Mouse (Mus musculus) heart, postnatal 0 days (tissue): ENCODE data around the gene Rex1bd. TPM values are rescaled to one million over a fixed set of nuclear protein-coding genes. Genes with fewer than 3 reads are reported as not detected.

Source experiments
- ATAC-seq: fragments of 200-750 bp; cut with Nextera tagmentation; 2 replicates; pipeline ENCODE4 v1.8.0; 2017; ENCODE audit warnings: low read depth, moderate number of reproducible peaks, moderate library complexity; ENCODE audit not compliant: insufficient read depth
- DNase-seq: peaks from one replicate; pipeline ENCODE4 v3.0.0-alpha.2; 2016; ENCODE audit warnings: low spot score
- H3K27ac ChIP-seq: fragments of 300-500 bp; sonication (generic); 2 replicates; pipeline ENCODE4 v1.5.1; 2014; ENCODE audit warnings: low read depth, mild to moderate bottlenecking
- H3K27me3 ChIP-seq: fragments of 300-500 bp; sonication (generic); 2 replicates; pipeline ENCODE4 v1.6.1; 2014; ENCODE audit warnings: low read length, mixed read lengths; ENCODE audit not compliant: control insufficient read depth, insufficient read depth
- H3K36me3 ChIP-seq: fragments of 300-500 bp; sonication (generic); replicated peaks from 2 replicates; pipeline ENCODE4 v1.6.1; 2014; ENCODE audit warnings: low read length, mixed read lengths; ENCODE audit not compliant: control insufficient read depth, insufficient read depth
- H3K4me1 ChIP-seq: fragments of 300-500 bp; sonication (generic); 2 replicates; pipeline ENCODE4 v1.6.1; 2014; ENCODE audit warnings: antibody characterized with exemption; ENCODE audit not compliant: control insufficient read depth, insufficient read depth
- H3K4me2 ChIP-seq: fragments of 300-500 bp; sonication (generic); 2 replicates; pipeline ENCODE4 v1.6.1; 2014; ENCODE audit warnings: low read depth, mild to moderate bottlenecking, low read length, moderate library complexity
- H3K4me3 ChIP-seq: fragments of 300-500 bp; sonication (generic); 2 replicates; pipeline ENCODE4 v1.5.1; 2014; ENCODE audit warnings: low read depth, low read length
- H3K9ac ChIP-seq: fragments of 300-500 bp; sonication (generic); replicated peaks from 2 replicates; pipeline ENCODE4 v1.6.1; 2014; ENCODE audit warnings: low read depth, low read length, mixed read lengths
- H3K9me3 ChIP-seq: fragments of 300-500 bp; sonication (generic); replicated peaks from 2 replicates; pipeline ENCODE4 v1.6.1; 2016; ENCODE audit warnings: low read length; ENCODE audit not compliant: control insufficient read depth
- CTCF ChIP-seq: IDR thresholded peaks from 2 replicates; pipeline ENCODE4 v1.5.1; 2016; ENCODE audit warnings: antibody characterized with exemption, control low read depth, low read depth
- EP300 ChIP-seq: IDR thresholded peaks from 2 replicates; pipeline ENCODE4 v1.6.1; 2016; ENCODE audit warnings: antibody characterized with exemption, low read depth
- WGBS: fragments of 180-500 bp; shearing (Covaris S2); extraction: QIAGEN DNeasy Blood & Tissue Kit; methylation state at CpG from one replicate; pipeline ENCODE4 v1.1.7; 2014; 5-methylcytosine and 5-hydroxymethylcytosine counted together
- polyA plus RNA-seq: library from polyadenylated mRNA; unstranded; fragments of >200 nt; fragmentation: Nextera tagmentation; extraction: Ambion mirVana; gene quantifications from 2 replicates; pipeline ENCODE4 v1.2.1, GENCODE M21; 2015
- total RNA-seq: library from RNA; depleted of rRNA; stranded (reverse); fragments of >200 nt; gene quantifications from 2 replicates; pipeline ENCODE4 v1.2.3, GENCODE M21; 2014; ENCODE audit warnings: low replicate concordance

Rex1bd gene
- total and polyA plus RNA-seq, 2 experiments from 2014 or later = 139 to 145 TPM

DNA sequence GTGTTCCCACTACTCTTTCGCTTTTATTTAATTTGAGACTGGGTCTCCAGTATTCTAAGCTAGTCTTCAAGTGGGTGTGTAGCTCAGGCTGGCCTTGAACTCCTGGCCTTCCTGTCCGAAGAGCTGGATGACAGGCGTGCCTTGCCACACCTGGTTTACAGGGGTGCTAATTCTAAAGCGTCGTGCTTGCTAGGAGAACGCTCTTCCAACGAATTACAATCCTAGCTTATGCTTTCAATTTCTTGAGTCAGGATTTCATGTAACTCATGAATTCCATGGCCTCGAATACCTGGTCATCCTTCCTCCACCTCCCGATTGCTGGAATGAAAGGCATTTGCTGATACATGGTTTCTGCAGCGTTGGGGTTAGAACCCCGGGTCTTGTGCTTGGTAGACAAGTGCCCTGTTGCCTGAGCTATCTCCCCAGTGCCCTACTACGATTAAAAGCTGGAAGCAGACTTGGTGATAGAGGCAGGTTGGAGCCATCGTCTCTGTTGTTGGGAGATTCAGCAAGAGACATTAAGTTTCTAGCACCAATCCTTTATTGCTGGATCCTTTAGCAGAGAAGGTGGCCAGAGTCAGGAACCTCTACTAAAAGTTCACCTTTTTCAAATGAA, 21.7 kb upstream of the Rex1bd start:
- peak overlapping the region; percentile 78 for H3K4me2 ChIP-seq
- H3K9me3 ChIP-seq = no peaks in the 10 kb centered on the region
- H3K4me1 ChIP-seq = peaks cover 12% of the 10 kb centered on the region
- no peaks in the 10 kb centered on the region for H3K27me3 ChIP-seq
- H3K36me3 ChIP-seq = peaks cover 36% of the 10 kb centered on the region
- ATAC-seq = no peak
- peak overlapping the region; percentile 86 for H3K27ac ChIP-seq
- peak overlapping the region; percentile 96 for H3K4me3 ChIP-seq
- WGBS = 16% methylated on average over 13 of the region's 13 CpGs
- TF ChIP-seq CTCF = no peak
- no peak for TF ChIP-seq EP300
- no peak for DNase-seq
- H3K9ac ChIP-seq = peak overlapping the region; percentile 95

DNA sequence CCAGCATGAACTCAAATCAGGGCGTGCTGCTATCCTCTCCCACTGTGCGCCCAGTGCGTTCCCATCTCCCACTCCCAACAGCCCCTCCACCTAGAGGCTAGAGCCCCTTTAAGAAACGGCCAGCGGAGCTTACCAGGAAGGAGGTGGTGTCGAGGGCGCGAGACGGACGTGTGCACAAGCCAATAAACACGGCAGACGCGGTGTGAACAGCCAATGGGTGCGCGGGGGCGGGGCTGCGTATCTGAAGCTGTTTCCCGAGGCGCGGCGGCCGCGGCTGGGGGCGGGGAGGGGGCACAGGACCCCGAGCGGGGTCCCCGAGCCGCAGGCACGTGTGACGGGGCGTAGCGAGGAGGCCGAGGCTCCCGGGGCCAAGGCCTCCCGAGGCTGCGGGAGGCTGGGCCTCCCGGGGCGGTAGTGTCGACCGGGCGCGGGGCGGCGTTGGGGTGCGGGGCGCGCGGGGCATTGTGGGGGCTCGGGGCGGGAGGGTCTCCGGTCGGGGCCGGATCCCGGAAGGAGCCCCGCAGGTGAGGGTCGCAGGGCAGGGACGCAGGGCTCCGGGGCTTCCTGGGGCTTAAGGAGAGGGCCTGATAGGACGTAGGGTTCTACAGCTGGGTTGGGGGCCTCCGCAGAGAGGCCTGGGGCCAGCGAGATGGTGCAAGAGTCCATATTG, 21.1 kb upstream of the Rex1bd start, which contains the start of the genes Fkbp8 and Kxd1:
Fkbp8 (plus strand) TSS at position 213 of the 670 bp plus-strand sequence.
Kxd1 (minus strand) TSS at position 445 of the 670 bp plus-strand sequence.
- TF ChIP-seq EP300 (peak; percentile 55; the same call in 1 of the 2 replicates), CTCF (no peak)
- H3K4me3 ChIP-seq = peak within 1 kb of the TSS; percentile 96
- peaks cover 13% of the 10 kb centered on the region for H3K4me1 ChIP-seq
- H3K4me2 ChIP-seq = peak within 1 kb of the TSS; percentile 78
- H3K36me3 ChIP-seq = peaks cover 31% of the 10 kb centered on the region
- peak within 1 kb of the TSS; percentile 95 for H3K9ac ChIP-seq
- WGBS = under 1% methylated on average over 55 of the region's 61 CpGs
- H3K27ac ChIP-seq = peak within 1 kb of the TSS; percentile 86
- peak; percentile 92 for DNase-seq
- no peaks in the 10 kb centered on the region for H3K9me3 ChIP-seq
- peak; percentile 90 for ATAC-seq
- no peaks in the 10 kb centered on the region for H3K27me3 ChIP-seq

- H3K9ac ChIP-seq = peak overlapping the region; percentile 95
- no peaks in the 10 kb centered on the region for H3K9me3 ChIP-seq
- TF ChIP-seq CTCF = no peak
- TF ChIP-seq EP300 = no peak
- ATAC-seq (no peak), DNase-seq (no peak)
- H3K4me2 ChIP-seq = peak overlapping the region; percentile 78
- peaks cover 26% of the 10 kb centered on the region for H3K36me3 ChIP-seq
- H3K27me3 ChIP-seq = no peaks in the 10 kb centered on the region
- 2% methylated on average over 8 of the region's 8 CpGs for WGBS
- peak overlapping the region; percentile 86 for H3K27ac ChIP-seq
- H3K4me3 ChIP-seq = peak overlapping the region; percentile 96
- peaks cover 17% of the 10 kb centered on the region for H3K4me1 ChIP-seq
Measured at GRCm38 (mm10) chr8:70527111-70527511, 20.6 kb upstream of the Rex1bd start.

DNA sequence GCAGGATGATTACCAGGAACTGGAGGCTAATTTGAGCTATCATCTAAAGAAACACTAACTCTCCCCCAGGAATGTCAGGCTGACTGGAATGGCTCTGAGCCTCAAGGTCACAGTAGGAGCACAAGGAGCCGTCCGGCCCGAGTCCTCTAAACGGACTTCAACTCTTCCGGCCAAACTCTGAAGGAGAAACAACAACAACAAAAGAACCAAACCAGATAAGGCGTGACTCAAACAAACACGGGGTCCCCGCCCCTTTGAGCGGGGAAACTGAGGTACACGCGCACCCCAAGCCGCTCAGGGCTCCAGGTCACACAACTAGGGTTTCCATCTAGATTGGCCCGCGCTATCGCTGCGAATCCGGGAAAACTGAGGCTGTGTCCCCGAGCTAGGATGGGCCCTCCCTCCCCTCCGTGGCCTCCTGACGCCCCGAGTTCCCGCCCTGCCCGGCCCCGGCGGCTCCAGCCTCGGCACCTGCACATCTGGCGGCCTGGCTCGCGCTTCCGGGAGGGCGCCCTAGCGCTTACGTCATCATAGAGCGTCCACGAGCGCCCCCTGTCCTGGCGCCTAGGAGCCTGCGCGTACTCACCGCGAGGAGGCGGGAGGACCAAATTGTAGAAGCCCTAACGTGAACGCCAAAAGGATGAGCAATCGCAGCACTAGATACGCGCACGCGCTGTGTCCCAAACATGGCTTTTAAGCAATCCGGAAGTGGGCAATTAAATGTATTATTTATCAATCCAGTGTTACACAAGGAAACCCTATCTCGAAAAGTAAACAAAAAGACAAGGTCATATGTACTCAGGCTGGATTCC, 16.2 kb upstream of the Rex1bd start:
- Histone ChIP-seq H3K36me3 (peaks cover 20% of the 10 kb centered on the region), H3K9me3 (no peaks in the 10 kb centered on the region), H3K27ac (peak overlapping the region; percentile 96), H3K27me3 (no peaks in the 10 kb centered on the region), H3K4me1 (peaks cover 17% of the 10 kb centered on the region; the same call in 1 of the 2 replicates), H3K9ac (peak overlapping the region; percentile 78), H3K4me2 (peak overlapping the region; percentile 93), H3K4me3 (peak overlapping the region; percentile 94)
- DNase-seq = peak; percentile 96
- TF ChIP-seq CTCF (peak; percentile 77), EP300 (peak; percentile 56)
- WGBS = under 1% methylated on average over 51 of the region's 51 CpGs
- ATAC-seq = peak; percentile 86

GRCm38 (mm10) chr8:70519606-70520005, 13.1 kb upstream of the Rex1bd start:
- Histone ChIP-seq H3K4me2 (no peak overlapping the region), H3K27ac (no peak overlapping the region), H3K27me3 (no peaks in the 10 kb centered on the region), H3K4me1 (peaks cover 12% of the 10 kb centered on the region; the same call in 1 of the 2 replicates), H3K9me3 (no peaks in the 10 kb centered on the region), H3K36me3 (peaks cover 33% of the 10 kb centered on the region), H3K4me3 (no peak overlapping the region), H3K9ac (no peak overlapping the region)
- TF ChIP-seq EP300 = no peak
- no peak for TF ChIP-seq CTCF
- ATAC-seq = no peak
- no peak for DNase-seq
- 48% methylated on average over 2 of the region's 2 CpGs for WGBS
